22 mouse cellular contexts compared by ENCODE assay signal in genomic region chr3:31038689-31039088, GRCm38 (mm10). TPM values are rescaled to one million over a fixed set of nuclear protein-coding genes. Genes with fewer than 3 reads are reported as not detected.
DNase-seq lines count a peak whose midpoint lies in the region; ATAC-seq and TF ChIP-seq lines count a peak whose summit lies in the region.
"Had no signal": no experiment of that assay in that cellular context is flagged by ENCODE, and none has a peak within 500 bp of the region (broad histone marks: within the 10 kb centered on the region; RNA-seq: fewer than 3 reads in every experiment).

No protein-coding gene starts in this region.

- CTCF ChIA-PET in Patski (lab: Charles Lee) = interaction anchor here (0.9 to 2.5 kb wide), 2 partner anchors 11 to 40 kb away, joined by 4 to 7 read pairs; no protein-coding TSS in a partner anchor

- no peak for TF ChIP-seq CTCF in Patski (IDR thresholded peaks at IDR 0.05)

- in situ Hi-C loops in Patski (cut with MboI; ENCODE audit: low pct_unique_long_range_greater_than_20kb) = no loop called here

- POLR2A ChIA-PET in Patski (lab: Charles Lee) = interaction anchor here (2.1 kb wide), 1 partner anchor 39 kb away, joined by 5 read pairs; no protein-coding TSS in a partner anchor

- peak; percentile 44 for DNase-seq in adrenal gland, adult 2 months
- no peak for DNase-seq in adrenal gland, adult 18-20 months (ENCODE audit: low spot score in 2 of 2)
- peak; percentile 56 to 74 for DNase-seq in lung, adult 18-20 months
- DNase-seq in lung, postnatal 10 days = no peak
- no peak for DNase-seq in Patski (ENCODE audit: low read depth, low spot score)
- peak; percentile 65 for DNase-seq in lung, postnatal 25 days (ENCODE audit: low spot score)
- DNase-seq in urinary bladder, adult 2 months (ENCODE audit: low spot score) = no peak
- no peak for DNase-seq in layer of hippocampus, adult 9-11 months
- DNase-seq: cerebellum, adult 18-20 months; cerebellum, postnatal 10 days; forebrain, postnatal 0 days; heart, postnatal 10 days; kidney, adult 2 months; liver; retina, postnatal 1 day; right cerebral cortex, postnatal 14 days; thymus, postnatal 14 days had no signal

- no peaks in the 10 kb centered on the region for H3K27me3 ChIP-seq in Patski
- H3K27me3 ChIP-seq: forebrain, embryonic 12.5 days; heart, embryonic 13.5 days; midbrain, embryonic 13.5 days had no signal

- peak; percentile 66 for ATAC-seq in Patski
- ATAC-seq: activated CD4-positive, CD25-positive, alpha-beta regulatory T cell, adult 4 months; CD4-positive, CD25-positive, alpha-beta regulatory T cell, adult 4 months; forebrain, postnatal 0 days; midbrain, embryonic 13.5 days had no signal

RNA-seq across cellular contexts. Expression of gene Prkci, which starts 43.1 kb away (rescaled TPM):
- total RNA-seq in adrenal gland, adult 2 months (2021) = 10 to 100 TPM; 47.5 to 47.8 TPM
- 8.4 and 8.5 TPM in 2 replicates for polyA plus RNA-seq in adrenal gland, adult 2 months (2012; rRNA removed)
- total RNA-seq in adrenal gland, adult 18-20 months (2021) = 10 to 100 TPM; 42.8 TPM
- polyA plus RNA-seq in Patski (2021) = 150 TPM
- 59.5 and 76.8 TPM in 2 replicates for polyA plus RNA-seq in urinary bladder, adult 2 months (2012; rRNA removed)

RNA-seq across cellular contexts. Expression of gene Skil, which starts 56.2 kb away (rescaled TPM):
- total RNA-seq in adrenal gland, adult 2 months (2021) = 10 to 100 TPM; 36.2 to 36.9 TPM
- polyA plus RNA-seq in adrenal gland, adult 2 months (2012; rRNA removed) = 2.0 and 2.1 TPM in 2 replicates
- total RNA-seq in adrenal gland, adult 18-20 months (2021) = 10 to 100 TPM; 24.3 to 34.4 TPM
- 30.0 TPM for polyA plus RNA-seq in Patski (2021)
- polyA plus RNA-seq in urinary bladder, adult 2 months (2012; rRNA removed) = 14.0 and 15.0 TPM in 2 replicates

Comparison
In these comparisons a context has a peak if more than half of its experiments do, and no peak if none do; other contexts are left out.
1. DNase-seq: peak in adrenal gland, adult 2 months (single experiment), lung, adult 18-20 months (2 of 2) and lung, postnatal 25 days (single experiment); none in adrenal gland, adult 18-20 months (0 of 2), lung, postnatal 10 days (single experiment), Patski (single experiment), urinary bladder, adult 2 months (single experiment) and layer of hippocampus, adult 9-11 months (single experiment).